Mouse (Mus musculus) T-cell, adult 66 days (primary cell): Measurements from ENCODE around the gene Olfr1214. TPM values are rescaled to one million over a fixed set of nuclear protein-coding genes. Genes with fewer than 3 reads are reported as not detected.

ENCODE experiments used
- total RNA-seq, 2 experiments: library from RNA; stranded (reverse); gene quantifications; 3 replicates in 1 of 2; 4 replicates in 1 of 2; pipeline ENCODE4 v1.2.4; 2023

Olfr1214 gene
- total RNA-seq: not detected

DNA sequence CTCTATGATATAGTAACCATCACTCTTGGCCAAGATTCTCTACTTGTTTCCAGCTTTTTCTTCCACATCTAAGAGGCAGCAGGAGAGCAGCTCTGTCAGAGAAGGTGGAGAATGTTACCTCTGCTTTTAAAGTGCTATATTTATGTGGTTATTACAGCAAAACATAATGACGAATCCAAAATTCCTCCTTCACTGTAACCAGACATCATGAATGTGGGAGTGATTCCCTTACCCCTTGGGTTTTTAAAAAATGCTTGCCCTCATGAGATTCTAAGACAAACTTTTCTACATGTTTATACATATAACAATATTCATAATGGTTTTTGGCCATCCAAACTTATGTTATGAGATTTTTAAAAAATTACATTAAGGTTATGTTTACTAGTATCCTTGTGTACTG, at the start of gene Olfr1214:
Gene Olfr1214 (minus strand): TSS at position 101 of the 400 bp plus-strand sequence.

DNA sequence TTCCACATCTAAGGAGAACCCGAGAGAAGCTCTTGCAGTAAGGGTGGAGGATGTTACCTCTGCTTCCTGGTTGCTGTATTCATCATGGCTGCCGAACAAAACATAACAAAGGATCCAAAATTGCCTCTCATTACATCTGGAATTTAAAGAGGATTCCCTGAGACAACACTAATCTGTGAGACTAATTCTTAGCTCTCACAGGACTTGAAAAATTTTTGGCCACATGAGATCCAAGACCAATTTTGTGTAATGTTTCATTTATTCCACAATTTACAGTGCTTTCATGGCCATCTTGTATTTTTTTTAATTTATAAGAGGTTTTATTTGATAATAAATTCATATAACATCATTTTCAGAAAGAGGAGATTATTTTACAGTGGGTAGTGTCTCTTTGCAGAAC, 39.5 kb upstream of the Olfr1214 start, which contains the start of gene Olfr1217:
Gene Olfr1217 (minus strand): TSS at position 101 of the 400 bp plus-strand sequence.

DNA sequence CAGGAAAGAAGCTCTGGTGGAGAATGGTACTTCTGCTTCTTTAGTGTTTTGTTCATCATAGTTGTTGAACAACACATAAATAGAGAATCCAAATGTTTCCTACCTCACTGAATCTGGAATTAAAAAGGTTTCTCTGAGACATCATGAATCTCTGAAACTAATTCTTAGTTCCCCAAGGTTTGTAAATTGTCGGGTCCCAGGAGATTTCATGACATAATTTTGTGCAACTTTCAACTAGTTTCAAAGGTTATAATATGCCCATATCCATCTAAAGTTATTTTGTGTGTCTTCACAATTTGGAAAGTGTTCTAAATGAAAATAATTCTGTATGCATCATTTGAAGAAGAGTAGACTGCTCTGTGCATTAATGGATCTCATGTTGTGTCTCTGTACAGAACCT, 25.8 kb upstream of the Olfr1214 start, which contains the start of gene Olfr1216:
Gene Olfr1216 (minus strand): TSS at position 101 of the 400 bp plus-strand sequence.

DNA sequence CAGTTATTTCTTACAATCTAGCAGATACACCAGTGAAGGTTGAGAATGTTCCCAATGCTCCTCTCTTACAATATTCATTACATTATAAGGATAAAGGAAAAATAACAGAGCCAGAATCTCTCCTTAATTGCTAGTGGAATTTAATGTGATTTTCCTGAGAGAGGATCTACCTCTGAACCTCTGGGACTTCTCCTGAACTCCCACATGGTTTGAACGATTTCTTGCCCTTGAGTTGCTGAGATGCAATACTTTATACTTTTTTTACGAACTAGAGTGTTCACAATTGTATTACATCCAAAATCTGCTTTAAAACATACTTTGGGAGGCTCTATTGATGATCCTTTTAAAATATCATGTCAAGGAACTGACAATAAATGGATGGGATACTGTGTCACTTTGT, 14.4 kb upstream of the Olfr1214 start, which contains the start of gene Olfr1215:
Gene Olfr1215 (minus strand): TSS at position 101 of the 400 bp plus-strand sequence.

DNA sequence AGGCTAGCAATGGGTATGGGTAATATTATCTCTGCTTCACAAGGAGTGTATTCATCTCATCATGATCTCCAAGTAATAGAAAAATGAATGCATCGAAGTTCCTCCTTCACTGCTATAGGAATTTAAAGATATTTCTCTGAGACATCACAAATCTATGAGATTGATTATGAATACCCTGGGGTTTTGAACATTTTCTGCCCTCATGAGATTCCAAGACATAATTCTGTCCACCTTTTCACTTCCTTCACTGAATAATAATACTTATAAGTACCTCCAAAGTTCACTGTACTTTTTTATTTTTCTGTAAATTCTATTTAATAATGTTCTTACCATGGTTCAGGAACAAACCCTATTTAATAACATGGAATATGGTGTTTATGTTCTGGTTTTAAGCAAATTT, 12.3 kb downstream of the Olfr1214 start, which contains the start of gene Gm13762:
Gene Gm13762 (minus strand): TSS at position 101 of the 400 bp plus-strand sequence.

DNA sequence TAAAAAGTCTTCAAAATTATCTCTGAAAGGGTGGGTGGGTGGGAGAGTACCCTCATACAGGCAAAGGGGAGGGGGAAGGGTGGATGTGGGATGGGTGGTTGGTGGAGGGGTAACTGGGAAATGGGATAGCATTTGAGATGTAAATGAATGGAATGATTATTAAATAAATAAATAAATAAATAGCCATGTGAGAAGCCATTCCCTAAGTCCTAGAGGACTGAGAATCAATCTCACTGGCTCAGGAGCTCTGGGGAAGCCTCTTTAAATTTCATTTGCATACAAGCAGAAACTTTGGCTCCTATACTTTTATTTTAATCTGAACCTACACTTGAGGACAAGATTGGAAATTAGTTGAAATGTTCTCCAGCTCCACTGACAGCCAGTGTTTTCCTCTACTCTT, 38.8 kb downstream of the Olfr1214 start, which contains the start of gene Olfr1212:
Gene Olfr1212 (plus strand): TSS at position 301 of the 400 bp plus-strand sequence.

DNA sequence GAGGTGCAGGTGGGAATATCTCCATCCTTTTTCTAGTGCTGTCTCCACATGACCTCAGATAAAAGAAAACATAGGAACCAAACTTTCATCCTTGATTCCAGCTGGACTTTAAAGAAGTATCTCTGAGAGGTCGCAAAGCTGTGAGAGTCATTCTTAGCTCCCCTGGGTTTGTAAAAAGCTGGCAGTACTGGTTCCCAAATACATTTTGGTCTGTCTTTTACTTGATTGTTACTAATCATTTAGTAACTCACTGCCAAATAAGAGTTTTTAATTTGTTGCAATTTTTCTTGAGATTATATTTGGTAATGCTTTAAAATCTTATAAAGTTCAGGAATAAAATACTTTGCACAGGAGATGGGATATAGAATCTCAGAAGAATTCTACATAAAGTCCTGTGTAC, 54.4 kb downstream of the Olfr1214 start, which contains the start of gene Olfr1211:
Gene Olfr1211 (minus strand): TSS at position 101 of the 400 bp plus-strand sequence.

Other genes starting within 250 kb of the Olfr1214 start
- not detected for gene Olfr1198, start 241.3 kb downstream of the Olfr1214 start, total RNA-seq
- gene Olfr1199, start 232.2 kb downstream of the Olfr1214 start, total RNA-seq: not detected
- not detected for gene Olfr1200, start 222.2 kb downstream of the Olfr1214 start, total RNA-seq
- not detected for gene Olfr1201, start 199.6 kb downstream of the Olfr1214 start, total RNA-seq
- not detected for gene Olfr1202, start 178.2 kb downstream of the Olfr1214 start, total RNA-seq
- gene Olfr1205, start 162.9 kb downstream of the Olfr1214 start, total RNA-seq: not detected
- not detected for gene Olfr1204, start 143.4 kb downstream of the Olfr1214 start, total RNA-seq
- not detected for gene Olfr1206, start 129.4 kb downstream of the Olfr1214 start, total RNA-seq
- gene Olfr1208, start 90.3 kb downstream of the Olfr1214 start, total RNA-seq: not detected
- not detected for gene Olfr1209, start 77.5 kb downstream of the Olfr1214 start, total RNA-seq
- not detected for gene Olfr1211, start 54.5 kb downstream of the Olfr1214 start, total RNA-seq
- not detected for gene Olfr1212, start 38.7 kb downstream of the Olfr1214 start, total RNA-seq
- gene Gm13762, start 12.4 kb downstream of the Olfr1214 start, total RNA-seq: not detected
- gene Olfr1215, start 14.3 kb upstream of the Olfr1214 start, total RNA-seq: not detected
- gene Olfr1216, start 25.7 kb upstream of the Olfr1214 start, total RNA-seq: not detected
- gene Olfr1217, start 39.4 kb upstream of the Olfr1214 start, total RNA-seq: not detected
- not detected for gene Olfr1218, start 68.5 kb upstream of the Olfr1214 start, total RNA-seq
- gene Olfr1219, start 90.9 kb upstream of the Olfr1214 start, total RNA-seq: not detected
- not detected for gene Olfr1220, start 114.2 kb upstream of the Olfr1214 start, total RNA-seq
- not detected for gene Olfr1221, start 124.6 kb upstream of the Olfr1214 start, total RNA-seq
- gene Olfr1222, start 140.4 kb upstream of the Olfr1214 start, total RNA-seq: not detected
- not detected for gene Olfr1223, start 158.9 kb upstream of the Olfr1214 start, total RNA-seq
- not detected for gene Olfr1224-ps1, start 171.4 kb upstream of the Olfr1214 start, total RNA-seq
- not detected for gene Olfr1225, start 182.0 kb upstream of the Olfr1214 start, total RNA-seq
- gene Olfr1226, start 207.4 kb upstream of the Olfr1214 start, total RNA-seq: not detected